Mouse (Mus musculus): ENCODE measurements around the gene Tmem37. TPM values are rescaled to one million over a fixed set of nuclear protein-coding genes. Genes with fewer than 3 reads are reported as not detected.
A peak's percentile ranks its signal among the peaks of the same experiment; 100 is the strongest.

Gene Tmem37
- total RNA-seq, 2 experiments from 2014 or later = 4.2 to 6.2 TPM

DNA sequence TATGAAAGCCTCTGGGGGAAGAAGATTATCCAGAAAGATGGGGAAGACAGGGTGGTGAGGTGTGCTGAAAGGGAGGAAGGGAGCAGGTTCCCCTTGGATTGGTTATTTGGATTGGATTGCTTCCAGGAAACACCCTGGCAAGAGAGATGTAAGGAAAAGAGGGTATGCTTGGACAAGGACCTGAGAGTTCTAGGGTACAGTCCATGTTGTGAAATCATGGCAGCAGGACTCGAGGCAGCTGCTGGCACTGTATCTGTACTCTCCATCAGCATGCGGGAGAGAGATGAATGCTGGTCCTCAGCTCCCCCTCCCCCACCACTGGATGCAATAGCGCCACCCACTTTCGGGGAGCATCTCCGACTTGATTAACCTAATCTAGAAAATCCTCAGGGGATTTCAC lies 13.2 kb downstream of the Tmem37 start:
- intact Hi-C loops (cut with DNase I) = no loop called here
- DNase-seq = no peak

DNA sequence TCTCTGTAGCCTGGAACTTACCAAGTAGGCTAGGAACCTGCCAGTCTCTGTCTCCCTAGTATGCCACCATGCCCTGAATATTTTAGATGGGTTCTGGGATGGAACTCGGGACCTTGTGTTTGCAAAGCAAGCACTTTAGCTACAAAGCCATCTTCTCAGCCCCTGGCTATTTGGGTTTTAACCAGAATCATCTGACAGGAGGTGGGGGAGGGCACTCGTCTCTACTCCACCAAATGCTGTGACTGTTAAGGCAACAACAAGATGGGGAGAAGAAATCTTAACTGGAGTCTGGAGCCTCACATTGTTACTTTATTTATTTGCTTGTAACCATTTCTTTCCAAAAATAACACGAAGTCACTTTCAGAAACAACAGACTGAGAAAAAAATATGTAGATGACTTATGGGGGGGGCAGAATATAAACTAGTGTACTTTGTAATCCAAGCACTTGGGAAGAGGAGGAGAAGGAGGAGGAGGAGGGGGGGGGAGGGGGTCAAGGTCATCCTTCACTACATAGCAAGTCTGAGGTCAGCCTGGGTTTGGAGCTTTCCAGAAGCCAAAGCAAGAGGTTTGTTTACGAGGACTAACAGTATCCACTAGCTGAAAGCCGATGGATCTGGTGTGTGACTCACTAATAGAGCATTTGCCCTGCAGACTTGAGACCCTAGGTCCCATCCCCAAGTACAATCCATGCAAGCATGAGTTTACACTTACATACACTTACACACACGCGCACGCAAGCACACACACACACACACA lies 16.0 kb downstream of the Tmem37 start:
- no peak for DNase-seq
- intact Hi-C loops (cut with DNase I) = no loop called here

GRCm38 (mm10) chr1:120057044-120057443 lies 16.8 kb downstream of the Tmem37 start:
- intact Hi-C loops (cut with DNase I) = no loop called here
- peak in 1 of 2 experiments; percentile 20 for DNase-seq

- intact Hi-C loops (cut with DNase I) = no loop called here
- no peak for DNase-seq
Observed at GRCm38 (mm10) chr1:120056236-120056635, 17.6 kb downstream of the Tmem37 start.

DNA sequence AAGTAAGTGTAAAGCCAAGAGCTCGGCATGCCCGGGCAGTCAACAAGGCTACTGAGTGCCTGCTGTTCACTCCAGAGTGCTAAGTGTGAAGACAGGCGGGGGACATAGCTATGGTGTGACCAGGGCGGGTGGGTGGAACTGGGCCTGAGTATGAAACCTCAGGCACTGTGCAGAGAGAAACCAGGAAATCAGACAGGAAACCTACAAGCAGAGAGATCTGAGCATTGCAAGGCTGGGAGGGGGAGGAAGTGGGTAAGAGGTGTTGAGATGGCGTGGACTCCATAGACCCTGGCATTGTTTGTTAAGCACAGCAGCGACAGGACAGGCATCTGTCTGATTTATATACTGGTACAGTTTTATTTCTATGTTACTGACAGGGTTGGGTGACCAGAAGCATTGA lies 18.4 kb downstream of the Tmem37 start:
- intact Hi-C loops (cut with DNase I) = no loop called here
- DNase-seq = no peak

GRCm38 (mm10) chr1:120054997-120055396 lies 18.9 kb downstream of the Tmem37 start:
- intact Hi-C loops (cut with DNase I) = no loop called here
- DNase-seq = no peak

DNA sequence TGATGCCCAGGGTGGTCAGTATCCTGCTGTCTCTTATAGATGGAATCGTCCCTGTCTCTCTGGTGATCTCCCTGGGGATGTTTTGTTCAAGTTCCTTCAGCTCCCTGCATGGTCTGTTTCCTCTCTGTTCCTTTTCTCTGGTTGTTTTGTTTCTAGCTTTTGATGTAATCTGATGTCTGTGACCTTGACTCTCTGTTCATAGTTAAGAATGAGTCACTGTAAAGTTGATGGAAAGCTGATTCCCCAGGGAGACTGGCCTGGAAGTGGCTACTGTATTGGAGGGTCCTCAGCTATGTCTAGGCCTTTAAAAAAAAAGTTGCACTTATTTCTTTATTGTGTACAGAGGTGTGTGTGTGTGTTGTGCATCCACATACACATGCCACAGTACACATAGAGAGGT lies 22.8 kb downstream of the Tmem37 start:
- intact Hi-C loops (cut with DNase I) = no loop called here
- no peak for DNase-seq

- DNase-seq = no peak
- intact Hi-C loops (cut with DNase I) = no loop called here
Observed at GRCm38 (mm10) chr1:120047325-120047724, 26.5 kb downstream of the Tmem37 start.

- intact Hi-C loops (cut with DNase I) = no loop called here
- DNase-seq = no peak
Observed at GRCm38 (mm10) chr1:120044584-120044983, 29.3 kb downstream of the Tmem37 start.

GRCm38 (mm10) chr1:120042421-120042820 lies 31.5 kb downstream of the Tmem37 start:
- intact Hi-C loops (cut with DNase I) = no loop called here
- DNase-seq = no peak

GRCm38 (mm10) chr1:120038594-120038993 lies 35.3 kb downstream of the Tmem37 start:
- DNase-seq = no peak
- intact Hi-C loops (cut with DNase I) = no loop called here

GRCm38 (mm10) chr1:120037021-120037683 lies 36.7 kb downstream of the Tmem37 start:
- peak in 1 of 2 experiments; percentile 20 for DNase-seq

DNA sequence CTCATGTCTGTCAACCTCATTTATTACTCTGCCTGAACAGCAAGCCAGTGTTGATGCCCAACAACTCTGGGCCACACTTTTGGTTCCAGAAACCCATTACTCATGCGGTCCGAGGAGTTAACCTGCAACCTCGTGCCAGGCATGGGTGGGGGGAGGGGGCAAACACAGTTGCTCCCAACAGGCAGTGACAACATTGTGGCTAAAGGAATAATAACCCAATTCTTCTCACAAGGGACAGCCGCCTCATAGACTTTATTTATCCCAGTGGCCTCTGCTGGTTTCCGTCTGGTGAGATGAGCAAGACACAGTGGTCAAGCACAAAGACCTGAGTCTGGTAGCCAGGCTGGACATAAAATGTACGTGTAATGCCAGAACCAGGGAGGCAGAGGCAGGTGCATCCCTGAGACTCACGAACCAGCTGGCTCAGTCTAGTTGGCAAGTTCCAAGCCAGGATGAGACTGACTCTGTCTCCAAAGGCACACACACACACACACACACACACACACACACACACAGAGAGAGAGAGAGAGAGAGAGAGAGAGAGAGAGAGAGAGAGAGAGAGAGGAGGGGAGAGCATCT lies 38.3 kb downstream of the Tmem37 start:
- intact Hi-C loops (cut with DNase I) = no loop called here
- no peak for DNase-seq

More at GRCm38 (mm10) chr1:120037021-120037683, 36.7 kb downstream of the Tmem37 start:
- intact Hi-C loops (cut with DNase I) = no loop called here

DNA sequence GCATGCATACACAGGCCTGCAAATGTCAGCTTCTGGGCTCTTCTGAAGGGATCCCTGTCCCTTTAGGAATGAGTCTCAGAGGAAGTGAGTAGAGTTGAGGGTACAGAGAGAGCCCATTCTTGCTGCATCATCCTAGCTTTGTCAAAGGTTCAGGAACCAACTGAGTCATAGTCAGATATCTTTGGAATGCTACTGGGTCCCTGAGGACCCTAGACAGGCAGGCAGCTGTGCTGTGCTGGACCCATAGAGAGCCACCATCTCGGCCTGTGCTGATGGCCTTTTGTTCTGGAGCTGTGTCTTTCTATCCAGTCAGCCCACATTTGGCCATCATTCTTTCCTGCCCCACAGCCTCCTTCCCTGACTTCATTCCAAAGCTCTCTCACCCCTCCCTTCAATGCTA lies 39.1 kb downstream of the Tmem37 start:
- intact Hi-C loops (cut with DNase I) = no loop called here
- no peak for DNase-seq

- DNase-seq = no peak
- intact Hi-C loops (cut with DNase I) = loop anchor here (1.0 to 2.0 kb wide), 2 partner anchors 60 to 121 kb away; no protein-coding TSS in a partner anchor
Observed at GRCm38 (mm10) chr1:120033469-120033854, 40.4 kb downstream of the Tmem37 start.

DNA sequence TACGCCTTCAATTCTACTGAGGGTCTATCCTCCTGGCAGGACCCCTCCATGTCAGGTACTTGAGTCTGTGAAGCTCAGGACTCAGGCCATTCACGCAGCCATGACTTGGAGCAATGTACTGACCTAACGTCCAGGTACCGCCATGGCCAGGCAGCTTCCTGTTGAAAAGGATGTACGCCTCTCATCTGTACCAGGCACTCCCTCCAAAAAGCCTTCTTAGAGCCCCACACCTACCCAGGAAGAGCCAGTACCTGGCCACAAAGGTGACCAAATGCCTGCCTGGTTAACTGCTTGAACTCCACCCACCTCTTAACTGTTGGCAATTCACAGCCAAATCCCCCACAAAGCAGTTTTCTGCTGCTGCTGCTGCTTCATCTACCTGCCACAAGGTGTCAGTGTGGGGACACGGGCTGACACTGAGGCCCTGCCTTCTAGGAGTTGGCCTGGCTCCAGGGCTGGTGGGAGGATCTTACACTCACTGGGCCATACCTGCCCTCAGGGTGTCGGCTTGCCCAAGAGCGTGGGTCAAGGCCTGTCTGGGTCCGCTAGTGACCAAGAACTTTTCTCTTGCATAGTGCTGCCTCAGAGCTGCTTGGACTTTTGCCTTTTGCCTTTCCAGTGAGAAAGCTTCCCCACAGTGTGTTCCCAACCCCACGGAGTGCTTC lies 40.9 kb downstream of the Tmem37 start:
- intact Hi-C loops (cut with DNase I) = loop anchor here (1.0 to 2.0 kb wide), 2 partner anchors 60 to 122 kb away; no protein-coding TSS in a partner anchor
- DNase-seq = peak; percentile 81 to 88

GRCm38 (mm10) chr1:120030474-120030873 lies 43.4 kb downstream of the Tmem37 start:
- intact Hi-C loops (cut with DNase I) = no loop called here
- no peak for DNase-seq

DNA sequence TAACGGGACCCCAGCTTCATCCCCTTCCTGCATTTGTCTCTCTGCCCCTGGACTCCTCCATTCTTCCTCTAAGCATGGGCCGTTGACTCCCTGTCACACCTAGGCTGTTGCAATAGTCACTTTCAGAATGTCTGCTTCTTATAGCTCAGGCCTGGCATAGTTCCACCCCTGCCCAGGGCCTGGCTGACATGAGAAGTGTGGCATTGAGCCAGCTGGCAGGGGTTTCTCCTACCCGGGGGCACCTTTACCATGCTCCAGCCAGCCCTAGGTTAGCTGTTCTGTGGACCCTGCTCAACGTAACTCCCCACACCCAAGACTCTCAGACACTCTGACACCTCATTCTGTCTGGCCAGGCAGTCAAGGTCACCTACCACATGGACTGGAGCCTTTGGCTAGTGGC lies 46.2 kb downstream of the Tmem37 start:
- intact Hi-C loops (cut with DNase I) = no loop called here
- peak; percentile 59 to 76 for DNase-seq

GRCm38 (mm10) chr1:120025050-120025439 lies 48.8 kb downstream of the Tmem37 start:
- DNase-seq = no peak
- intact Hi-C loops (cut with DNase I) = no loop called here

DNA sequence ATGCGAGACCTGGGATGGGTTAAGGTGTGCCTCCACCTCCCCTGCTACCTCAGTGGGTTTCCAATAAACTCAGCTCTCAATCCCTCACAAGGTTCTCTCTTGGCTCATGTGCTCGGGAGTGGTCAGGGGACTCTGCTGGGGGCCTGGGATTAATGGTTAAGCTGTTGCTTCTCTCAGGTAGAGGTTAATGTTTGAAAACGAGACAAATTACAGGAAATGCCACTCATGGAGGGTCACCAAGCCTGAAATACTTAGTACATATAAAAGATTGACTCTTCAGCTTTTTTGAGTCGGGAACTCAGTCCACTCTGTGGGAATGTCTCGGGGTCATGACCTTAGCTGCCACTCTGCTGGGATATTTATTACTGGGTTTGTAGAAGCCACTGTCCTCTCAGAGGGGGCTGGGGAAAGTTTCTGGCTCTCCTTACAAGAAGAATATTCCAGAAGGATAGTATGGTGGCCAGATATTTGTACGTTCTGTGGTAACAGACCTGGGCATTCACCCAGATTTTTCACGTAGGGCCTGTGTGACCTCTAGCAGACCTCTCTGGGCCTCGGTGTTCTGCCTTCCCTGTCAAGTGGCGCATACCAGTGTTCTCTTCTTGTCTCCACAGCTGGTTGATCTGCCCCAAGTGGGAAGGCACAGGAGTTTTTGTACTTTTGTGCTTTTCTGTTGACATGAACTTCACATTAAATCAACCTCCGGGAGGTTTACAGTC lies 49.4 kb downstream of the Tmem37 start:
- DNase-seq = peak; percentile 35 to 48
- intact Hi-C loops (cut with DNase I) = no loop called here

DNA sequence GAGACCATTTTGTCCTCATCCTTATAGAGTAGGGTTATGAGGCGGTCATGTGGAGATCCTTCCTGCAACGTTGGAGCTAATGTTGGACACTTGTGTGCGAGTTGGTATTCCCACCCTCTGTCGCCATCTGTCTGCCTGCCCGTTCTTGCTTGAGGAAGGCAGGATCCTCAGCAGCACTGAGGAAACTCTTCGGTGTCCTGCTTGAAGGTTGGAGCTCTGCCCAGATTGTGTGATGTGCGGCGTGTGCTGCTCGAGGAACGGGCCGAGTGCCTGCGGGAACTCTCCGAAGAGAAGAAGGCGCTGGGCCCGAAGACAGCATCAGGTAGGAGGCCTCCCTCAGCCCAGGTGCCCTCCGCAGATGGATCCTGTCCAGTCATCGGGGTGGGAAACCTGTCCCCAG lies 51.9 kb downstream of the Tmem37 start:
- intact Hi-C loops (cut with DNase I) = no loop called here
- no peak for DNase-seq

Data from heart, postnatal 10 days (tissue).